Mouse (Mus musculus) heart, postnatal 25 days (tissue): Measurements from ENCODE around the gene Adgrb3. TPM values are rescaled to one million over a fixed set of nuclear protein-coding genes. Genes with fewer than 3 reads are reported as not detected.

ENCODE experiments used
- DNase-seq: peaks from one replicate; pipeline ENCODE4 v3.0.0; 2022; ENCODE audit warnings: low spot score
- intact Hi-C: fragments of 180-260 bp; cut with DNase I; formaldehyde crosslinking; loops from one replicate; pipeline ENCODE4 v1.15.1; 2025
- total RNA-seq, 2 experiments: library from RNA; stranded (reverse); gene quantifications; 2 replicates each; pipeline ENCODE4 v1.2.3; 2021

Adgrb3 gene
- not detected for total RNA-seq

DNA sequence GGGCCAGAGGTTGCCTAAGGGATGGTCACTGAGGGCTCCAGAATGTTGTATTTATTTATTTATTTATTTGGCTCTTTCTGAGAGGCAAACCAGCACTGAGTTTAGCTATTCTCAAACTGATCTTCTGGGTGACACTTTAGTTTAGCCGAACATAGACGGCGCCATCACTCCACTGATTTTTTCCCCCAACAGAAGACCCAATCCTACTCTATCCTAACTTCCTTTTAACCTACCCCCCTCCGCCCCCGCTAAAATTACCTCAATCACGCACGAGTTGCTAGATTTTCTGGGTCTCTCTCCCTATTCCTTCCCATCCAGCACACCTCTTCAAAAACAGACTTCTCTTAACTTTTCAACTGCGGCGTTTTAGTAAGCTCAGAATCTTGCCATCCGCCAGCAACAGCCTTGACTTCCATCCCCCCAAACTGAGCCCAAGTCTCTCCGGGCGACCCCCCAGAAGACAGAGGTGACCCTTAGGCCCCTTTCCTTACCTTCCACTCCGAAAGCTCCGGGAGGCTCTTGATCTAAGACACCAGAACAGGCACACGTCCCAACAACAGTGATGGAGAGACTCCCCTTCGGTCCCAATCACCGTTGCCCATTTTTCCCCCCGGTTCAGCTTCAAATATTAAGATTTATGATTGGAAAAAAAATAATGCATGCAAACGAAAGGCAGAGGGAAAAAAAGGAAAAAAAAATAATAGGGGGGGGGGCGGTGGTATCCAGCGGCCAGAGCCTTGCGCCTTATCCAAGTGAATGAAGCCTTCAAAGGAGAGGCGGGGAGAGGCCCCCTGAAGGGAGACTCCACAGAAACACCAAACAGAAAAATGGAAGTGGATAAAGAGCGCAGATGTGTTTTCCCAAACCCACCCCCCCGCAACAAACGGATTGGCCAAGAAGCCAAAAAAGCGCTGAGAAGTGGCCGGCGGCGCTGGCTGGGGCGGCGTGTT, at the start of gene Adgrb3:
Gene Adgrb3, minus strand, starts transcription at position 737 of the 950 bp plus-strand sequence.
- DNase-seq: no peak
- intact Hi-C loops: no loop called here

DNA sequence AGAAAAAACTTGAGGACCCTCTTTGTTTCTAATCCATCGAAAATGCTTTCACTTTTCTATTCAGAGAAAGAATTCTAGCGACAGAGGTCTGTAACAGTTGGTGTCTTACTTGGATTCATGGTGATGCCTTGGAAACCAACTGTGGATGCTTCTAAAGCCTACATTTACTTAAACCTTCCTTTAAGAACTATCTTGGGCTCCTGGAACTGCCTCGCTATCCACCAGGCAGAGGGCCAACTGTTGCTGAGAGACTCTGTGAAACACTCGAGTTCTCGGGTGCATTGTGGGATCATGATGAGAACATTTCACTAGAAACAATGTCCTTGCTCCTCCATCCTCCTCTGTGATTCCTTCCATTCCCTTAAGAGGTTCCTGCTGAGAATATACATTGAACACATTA, 48.0 kb upstream of the Adgrb3 start:
- intact Hi-C loops: no loop called here
- no peak for DNase-seq

DNA sequence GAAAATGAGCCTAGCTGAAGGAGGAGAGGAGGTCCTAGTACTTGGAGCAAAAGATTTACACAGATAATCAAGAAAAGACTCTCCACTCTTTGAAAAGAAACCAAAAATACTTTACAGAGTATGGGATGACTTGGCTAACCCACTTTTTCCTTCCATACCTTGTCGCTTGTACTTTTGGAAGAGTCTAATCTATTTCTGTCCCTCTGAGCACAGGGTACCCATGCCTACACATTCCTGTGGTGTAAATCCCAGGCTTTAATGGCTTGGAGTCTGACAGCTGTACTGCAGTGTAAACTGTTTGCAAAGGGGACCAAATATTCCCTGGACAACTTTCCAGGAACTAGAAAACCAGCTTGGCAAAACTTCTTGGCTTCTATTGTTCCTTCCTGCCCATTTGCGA, 28.0 kb upstream of the Adgrb3 start:
- intact Hi-C loops: no loop called here
- DNase-seq: no peak

DNA sequence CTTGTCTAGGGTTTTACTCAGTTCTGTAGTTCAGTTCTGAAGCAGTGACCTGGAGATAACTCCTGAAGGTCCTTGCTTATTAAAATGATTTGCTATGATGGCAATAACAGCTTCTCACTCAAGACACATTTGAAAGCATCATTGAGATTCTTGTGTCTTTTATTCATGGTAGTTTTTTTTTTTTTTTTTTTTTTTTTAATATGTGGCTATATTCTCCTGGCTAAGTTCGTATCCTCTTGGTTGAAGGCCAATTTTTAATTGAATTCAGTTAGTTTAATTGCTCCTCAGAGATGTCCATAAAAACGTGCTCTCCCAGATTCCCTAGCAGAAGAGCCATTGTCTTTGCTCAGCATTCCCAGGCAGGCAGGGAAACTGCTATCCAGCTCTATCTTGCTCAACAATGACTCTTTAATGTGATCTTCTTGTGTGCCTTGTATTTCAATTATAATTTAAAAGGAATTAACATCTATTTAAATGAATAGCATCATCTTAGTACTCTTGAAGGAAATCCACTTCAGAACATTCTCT, 25.0 kb upstream of the Adgrb3 start:
- intact Hi-C loops: no loop called here
- no peak for DNase-seq

DNA sequence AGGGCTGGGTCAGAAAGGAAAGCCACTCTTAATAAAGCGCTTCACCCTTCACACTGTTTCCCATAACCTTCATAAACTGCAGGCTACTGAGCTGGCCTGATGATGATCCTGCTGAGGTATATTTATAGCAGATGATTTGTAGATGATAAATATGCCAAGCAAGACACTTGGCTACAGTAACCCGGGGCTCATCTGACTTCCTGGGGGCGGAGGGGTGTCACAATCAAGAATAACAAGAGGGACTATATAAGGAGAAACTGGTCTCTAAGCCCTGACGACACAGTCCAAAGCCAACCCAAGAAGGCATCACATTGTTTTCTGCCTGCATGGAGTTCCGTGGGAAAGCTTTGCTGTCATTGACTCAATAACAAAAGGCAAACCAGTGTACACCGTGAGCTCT, 2.8 kb upstream of the Adgrb3 start:
- intact Hi-C loops: no loop called here
- no peak for DNase-seq

DNA sequence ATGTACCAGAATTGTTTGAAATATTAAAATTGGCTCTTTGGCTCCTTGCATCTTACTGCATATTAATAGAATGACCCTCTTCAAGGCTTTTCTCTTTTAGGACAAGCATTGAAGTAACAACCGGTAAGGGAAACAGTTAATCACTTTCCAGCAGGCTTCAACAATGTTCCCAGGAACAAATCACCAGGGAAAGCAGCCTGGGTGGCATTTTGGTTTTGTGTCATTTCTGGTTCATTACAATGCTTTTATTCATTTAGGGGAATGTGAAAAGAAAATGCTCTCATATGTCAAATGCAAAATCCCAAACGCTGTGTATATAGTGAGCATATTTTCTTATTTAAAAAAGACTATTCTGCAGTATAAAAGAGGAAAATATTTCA, 2.0 kb upstream of the Adgrb3 start:
- intact Hi-C loops: no loop called here

DNA sequence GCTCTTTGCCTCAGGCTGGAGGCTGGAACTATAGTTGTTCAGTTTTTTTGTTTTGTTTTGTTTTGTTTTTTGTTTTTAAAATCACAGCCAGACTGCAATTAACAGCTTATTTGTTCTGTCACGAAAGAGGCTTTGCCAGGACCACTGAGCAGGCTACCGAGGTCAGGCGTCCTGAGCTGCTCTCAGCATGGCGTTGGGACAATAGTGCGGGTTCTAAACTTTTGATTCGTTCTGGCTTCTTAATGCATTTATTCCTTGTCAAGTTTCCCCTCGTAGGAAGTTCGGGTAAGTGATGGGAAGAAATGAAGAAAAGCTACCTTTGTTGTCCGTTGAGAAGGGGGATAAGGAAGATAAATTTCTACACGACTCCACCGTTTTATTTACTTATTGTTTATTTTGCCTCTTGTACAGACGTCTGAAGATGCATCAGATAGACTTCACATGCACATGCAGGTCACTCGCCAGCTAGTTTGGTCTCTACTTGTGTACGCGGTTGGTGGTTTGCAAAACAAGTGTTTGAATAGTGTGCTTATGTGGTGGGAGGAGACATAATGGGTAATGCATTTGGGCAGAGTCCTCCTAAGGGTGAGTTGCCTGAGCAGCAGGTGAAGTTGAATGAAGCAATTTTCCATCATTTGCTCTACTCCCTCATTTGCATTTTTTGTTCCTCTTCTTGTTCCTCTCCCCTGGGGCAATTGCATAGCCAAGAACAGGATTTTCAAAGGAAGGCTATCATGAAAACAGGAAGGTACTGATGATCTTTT, 1.4 kb upstream of the Adgrb3 start:
- no peak for DNase-seq
- intact Hi-C loops: no loop called here

More for the DNA sequence above, 2.0 kb upstream of the Adgrb3 start:
- no peak for DNase-seq

DNA sequence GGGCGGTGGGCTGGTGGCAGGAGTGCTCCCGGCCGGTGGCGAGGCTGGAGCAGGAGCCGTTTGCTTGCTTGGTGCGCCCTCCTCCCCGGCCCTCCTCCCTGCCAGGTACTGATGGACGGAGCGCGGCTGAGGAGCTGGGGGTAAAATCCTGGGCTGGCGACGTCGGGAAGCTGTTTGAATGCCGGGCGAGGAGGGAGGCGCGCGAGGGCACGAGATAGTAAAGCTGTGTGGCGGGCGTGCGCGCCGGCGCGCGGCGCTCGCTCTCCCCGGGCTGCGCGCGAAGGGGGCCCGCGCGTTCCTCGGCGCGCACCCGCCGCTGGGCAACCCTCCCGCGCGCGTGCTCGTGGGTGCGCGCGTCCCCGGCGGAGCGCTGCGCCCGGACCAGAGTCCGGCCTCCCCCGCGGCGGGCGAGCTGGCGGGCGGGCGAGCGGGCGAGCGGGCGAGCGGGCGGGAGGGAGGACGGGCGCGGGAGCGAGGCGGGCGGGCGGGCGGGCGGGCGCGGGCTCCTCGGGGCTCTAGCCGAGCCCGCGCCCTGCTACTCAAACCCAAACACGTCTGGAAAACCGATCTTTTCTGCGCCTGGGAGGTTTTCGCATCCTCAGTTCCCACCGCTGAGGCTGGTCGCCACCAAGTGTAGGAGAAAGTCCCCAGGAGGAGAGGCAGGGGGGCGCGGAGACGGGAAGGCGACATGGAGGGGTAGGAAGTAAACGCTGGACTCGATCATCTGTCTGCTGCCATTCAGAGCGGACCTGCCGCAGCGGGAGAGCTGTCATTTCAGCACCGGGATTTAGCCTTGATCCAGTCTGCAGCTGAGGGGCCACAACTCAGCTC, 629 bp upstream of the Adgrb3 start:
- no peak for DNase-seq
- intact Hi-C loops: no loop called here

DNA sequence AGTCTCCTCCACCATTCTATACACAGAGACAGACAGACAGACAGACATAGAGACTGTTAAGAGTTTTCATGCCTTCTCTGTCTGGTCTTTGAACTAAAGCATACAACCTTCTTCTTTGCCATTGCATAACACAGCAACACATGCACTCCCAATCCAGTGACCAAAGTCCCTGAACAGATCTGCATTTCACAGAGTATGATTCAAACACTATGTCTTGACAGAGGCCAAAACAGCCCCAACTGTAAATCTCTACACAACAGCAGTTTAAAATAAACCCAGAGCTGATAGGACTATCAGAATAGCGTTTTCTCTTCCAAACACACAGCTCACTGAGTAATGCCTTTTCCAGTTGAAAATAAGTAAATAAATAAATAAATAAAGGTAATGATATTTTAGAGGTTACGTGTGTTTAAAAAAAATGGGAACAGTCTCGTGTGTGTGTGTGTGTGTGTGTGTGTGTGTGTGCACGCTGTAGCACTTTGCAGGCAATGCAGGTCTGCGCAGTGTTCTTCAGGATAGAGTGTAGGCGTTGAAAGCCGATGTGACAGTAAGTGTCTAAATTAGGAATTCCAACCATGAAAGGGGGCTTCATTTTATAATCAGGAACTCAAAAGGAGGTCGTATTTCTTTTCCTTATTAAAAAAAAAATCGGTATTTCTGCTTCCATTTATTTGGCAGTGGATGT, 1.3 kb downstream of the Adgrb3 start:
- DNase-seq: no peak
- intact Hi-C loops: no loop called here

DNA sequence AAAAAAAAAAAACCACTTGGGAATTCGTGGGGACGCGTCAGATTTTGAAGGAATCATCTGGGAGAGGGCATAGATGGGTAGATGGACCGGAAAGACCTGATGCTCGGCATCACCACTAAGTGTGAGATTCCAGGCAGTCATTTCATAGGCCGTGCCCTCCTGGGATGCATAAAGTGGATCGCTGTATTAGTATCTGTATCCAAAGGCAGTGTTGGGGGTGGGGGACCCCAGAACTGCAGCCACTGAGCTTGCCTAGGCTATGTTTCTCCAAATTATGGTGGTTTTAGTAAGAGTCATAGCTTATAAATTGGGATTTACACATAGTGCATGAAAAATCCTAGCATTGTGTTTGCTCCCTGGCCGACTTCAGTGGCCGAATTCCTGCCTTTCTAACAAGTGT, 2.1 kb downstream of the Adgrb3 start:
- intact Hi-C loops: no loop called here
- no peak for DNase-seq

DNA sequence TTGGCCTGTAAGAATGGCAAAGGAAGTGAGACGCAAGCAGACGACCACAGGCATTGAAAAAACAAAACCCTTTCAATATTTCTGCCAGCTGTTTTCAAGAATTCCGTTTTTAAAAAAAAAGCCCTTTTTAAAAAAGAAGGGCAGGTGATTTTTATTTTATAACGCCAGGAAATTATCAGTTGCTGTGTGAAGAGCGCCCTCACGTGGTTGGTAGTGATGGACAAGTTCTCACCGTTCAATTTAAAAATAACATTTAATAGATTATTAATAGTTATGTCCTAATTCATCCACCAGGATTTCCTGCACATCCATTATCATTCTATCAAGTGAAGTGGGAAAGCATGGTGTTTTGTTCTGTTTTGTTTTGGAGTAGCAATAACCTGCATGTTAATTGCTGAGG, 2.7 kb downstream of the Adgrb3 start:
- no peak for DNase-seq
- intact Hi-C loops: no loop called here

DNA sequence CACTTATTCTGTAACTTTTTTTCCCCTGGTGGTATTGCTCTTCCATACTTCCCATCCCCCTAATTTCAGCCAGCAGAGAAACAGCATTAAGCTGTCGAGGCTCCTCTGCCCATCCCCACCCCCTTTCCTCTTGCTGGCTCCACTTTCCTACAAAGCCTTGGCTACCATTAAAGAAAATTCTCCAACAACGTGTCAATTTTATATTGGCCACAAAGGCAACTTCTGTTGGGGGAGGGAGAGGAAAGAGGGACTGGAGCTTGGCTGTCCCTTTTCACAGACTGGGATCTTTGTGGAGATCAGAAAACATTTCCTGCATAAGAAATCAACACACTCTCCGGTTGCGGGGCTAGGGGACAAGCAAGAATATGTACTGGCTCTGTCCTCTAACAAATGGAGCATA, 4.9 kb downstream of the Adgrb3 start:
- no peak for DNase-seq
- intact Hi-C loops: no loop called here

DNA sequence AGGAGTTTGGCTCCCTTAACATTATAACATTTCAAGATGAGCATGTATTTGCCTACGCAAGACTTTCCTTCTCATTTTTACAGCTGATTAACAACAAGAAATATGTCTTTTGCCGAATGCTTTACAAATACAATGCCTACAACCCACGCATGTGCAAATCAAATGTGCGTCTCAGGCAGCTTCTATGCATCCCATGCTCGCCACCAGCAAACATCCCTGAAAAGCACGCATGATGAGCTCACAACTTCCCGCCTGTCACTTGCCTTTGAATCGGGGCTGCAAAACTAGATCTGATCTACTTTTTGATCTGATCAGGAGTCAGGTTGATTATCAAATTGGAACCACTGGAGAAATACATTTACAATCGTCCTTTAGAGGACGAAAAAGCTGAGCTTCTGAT, 5.5 kb downstream of the Adgrb3 start:
- no peak for DNase-seq
- intact Hi-C loops: no loop called here

DNA sequence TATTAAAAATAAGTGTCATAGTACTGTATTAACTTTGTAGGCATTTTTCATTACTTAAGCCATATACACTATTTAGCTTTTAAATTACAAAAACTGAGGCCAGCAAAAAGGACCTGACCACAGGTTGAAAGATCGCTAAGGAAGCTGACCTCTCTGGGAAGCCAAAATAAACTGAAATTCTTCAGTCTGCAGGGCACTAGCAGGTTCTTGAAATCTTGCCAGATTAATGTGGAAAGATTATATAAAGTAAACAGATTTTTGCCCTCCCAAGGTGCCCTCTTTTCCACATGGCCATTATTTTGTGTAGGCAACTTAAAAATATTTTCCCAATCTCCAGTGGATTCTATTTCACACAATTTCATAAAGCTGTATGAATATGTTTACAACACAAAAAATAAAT, 14.0 kb downstream of the Adgrb3 start:
- intact Hi-C loops: no loop called here

DNA sequence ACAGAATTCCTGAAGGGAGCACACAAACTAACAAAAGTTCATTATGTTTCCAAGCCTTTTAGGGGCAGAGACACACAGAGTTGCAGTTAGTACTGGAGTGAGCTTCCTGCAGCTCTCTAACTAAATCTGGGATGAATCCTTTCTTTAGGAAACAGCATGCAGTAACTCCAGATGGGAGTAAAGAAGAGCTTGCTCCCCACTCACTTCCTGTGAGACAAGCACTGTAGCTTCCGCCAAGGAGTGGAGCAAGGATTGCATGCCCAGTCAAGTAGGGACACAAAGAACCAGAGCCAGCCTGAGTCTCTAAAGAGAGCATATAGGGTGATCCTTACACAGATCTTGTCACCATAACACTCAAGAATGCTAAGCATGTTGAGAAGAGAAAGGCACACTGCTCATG, 50.7 kb downstream of the Adgrb3 start:
- intact Hi-C loops: no loop called here
- no peak for DNase-seq

More for the DNA sequence above, 14.0 kb downstream of the Adgrb3 start:
- DNase-seq: no peak

DNA sequence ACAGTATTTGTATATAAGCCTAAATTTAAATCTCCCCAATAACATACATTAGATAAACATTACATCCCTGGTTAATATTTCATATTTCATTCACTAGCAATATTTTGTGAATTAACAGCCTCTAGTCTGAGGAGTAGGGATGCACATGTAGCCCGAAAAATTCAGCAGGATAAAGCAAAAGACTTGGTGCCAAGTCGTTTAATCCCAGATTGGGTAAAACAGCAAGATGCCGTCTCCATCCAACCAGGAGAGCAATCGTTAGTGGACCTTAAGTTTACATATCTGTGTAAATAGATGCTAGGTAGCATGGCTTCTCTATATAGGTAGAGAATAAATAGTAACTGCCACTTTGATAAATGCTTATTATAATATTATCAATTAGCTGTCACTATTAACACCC, 52.0 kb downstream of the Adgrb3 start:
- intact Hi-C loops: no loop called here
- no peak for DNase-seq

DNA sequence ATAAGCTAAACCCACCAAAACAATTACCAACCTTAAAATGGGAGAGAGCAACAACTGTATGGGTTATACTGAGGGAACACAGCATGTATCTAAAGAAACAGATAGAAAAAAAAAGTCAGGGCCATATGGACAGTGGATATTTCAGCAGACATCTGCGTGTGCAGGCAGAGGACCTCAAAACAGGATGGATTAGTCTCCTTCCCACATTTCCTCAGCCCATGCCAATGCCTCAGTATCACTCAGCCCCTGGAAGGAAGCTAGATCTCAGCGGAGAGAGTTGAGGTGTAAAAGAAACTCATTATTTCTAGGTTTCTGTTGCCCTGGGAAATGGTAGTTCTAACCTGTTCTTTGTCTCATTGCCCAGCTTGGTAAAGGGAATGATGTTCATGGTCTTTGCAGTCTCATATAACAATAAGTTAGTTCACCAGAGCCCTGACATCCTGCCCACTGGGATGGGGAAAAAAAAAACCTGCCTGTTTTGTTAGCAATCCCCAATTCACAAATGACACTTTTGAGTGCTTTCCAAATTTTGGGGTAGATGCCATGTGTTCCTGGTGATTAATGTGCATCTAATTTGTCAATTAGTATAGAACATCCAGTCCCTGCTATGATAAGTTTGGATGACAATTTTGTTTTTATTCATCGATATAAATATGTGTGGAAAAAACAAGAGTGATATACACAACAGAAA, 53.9 kb downstream of the Adgrb3 start:
- no peak for DNase-seq
- intact Hi-C loops: no loop called here

DNA sequence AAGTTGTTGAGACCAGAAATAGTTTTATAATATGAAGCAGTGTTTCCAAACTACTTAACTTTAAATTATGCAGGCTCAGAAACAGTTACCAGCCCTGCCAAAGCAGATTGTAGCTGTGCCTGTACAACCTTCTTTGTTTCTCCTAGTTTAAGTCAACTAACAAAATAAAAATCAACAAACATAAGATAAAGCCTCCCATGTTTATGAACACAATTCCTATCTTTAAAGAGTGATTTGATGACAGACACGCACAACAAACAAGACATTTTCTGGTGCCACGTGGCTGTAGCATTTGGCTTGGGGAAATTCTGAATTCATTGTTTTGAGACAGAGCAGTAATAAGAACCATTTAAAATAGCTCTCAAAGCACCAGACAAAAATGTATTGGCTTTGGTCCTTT, 60.5 kb downstream of the Adgrb3 start:
- intact Hi-C loops: no loop called here
- no peak for DNase-seq

DNA sequence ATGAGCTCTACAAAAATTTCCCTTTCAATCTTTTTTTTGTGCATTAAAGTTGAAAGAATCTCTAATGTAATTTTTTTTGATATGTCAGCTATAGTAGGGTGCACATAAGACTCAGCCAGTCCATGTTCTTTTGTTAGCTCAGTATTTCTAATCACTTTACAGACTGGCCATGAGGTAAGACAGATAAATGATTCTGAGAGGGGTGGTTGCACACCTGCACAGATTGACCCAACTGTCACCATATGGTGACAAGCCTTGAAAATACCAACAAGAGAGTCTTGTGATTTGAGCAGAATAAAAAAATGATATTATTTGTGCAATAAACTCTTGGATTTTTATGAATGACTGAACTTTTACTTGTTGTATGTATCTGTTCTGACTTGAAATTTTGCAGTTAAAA, 74.2 kb downstream of the Adgrb3 start:
- DNase-seq: no peak
- intact Hi-C loops: no loop called here
